Mouse (Mus musculus) hindbrain, embryonic 15.5 days (tissue): ENCODE data around the gene Tnpo3. TPM values are rescaled to one million over a fixed set of nuclear protein-coding genes. Genes with fewer than 3 reads are reported as not detected.
"Not testable (repeated sequence)": the region's sequence is repeated elsewhere in the genome, so short reads cannot be mapped to it uniquely, and the experiment has no call there.

Experiments
- ATAC-seq: fragments of 200-750 bp; cut with Nextera tagmentation; 2 replicates; pipeline ENCODE4 v1.8.0; 2017; ENCODE audit warnings: low read depth, moderate number of reproducible peaks, moderate TSS enrichment; ENCODE audit not compliant: low FRiP score
- H3K27ac ChIP-seq: fragments of 300-500 bp; sonication (generic); replicated peaks from 2 replicates; pipeline ENCODE4 v1.5.1; 2015; ENCODE audit warnings: mild to moderate bottlenecking, inconsistent platforms
- H3K27me3 ChIP-seq: fragments of 300-500 bp; sonication (generic); 2 replicates; pipeline ENCODE4 v1.6.1; 2015; ENCODE audit warnings: control low read depth, inconsistent platforms
- H3K36me3 ChIP-seq: fragments of 300-500 bp; sonication (generic); 2 replicates; pipeline ENCODE4 v1.6.1; 2015; ENCODE audit warnings: control low read depth, inconsistent platforms
- H3K4me1 ChIP-seq: fragments of 300-500 bp; sonication (generic); replicated peaks from 2 replicates; pipeline ENCODE4 v1.6.1; 2015; ENCODE audit warnings: control low read depth, inconsistent platforms
- H3K4me2 ChIP-seq: fragments of 300-500 bp; sonication (generic); 2 replicates; pipeline ENCODE4 v1.6.1; 2015; ENCODE audit warnings: moderate library complexity, mild to moderate bottlenecking, inconsistent platforms
- H3K4me3 ChIP-seq: fragments of 300-500 bp; sonication (generic); 2 replicates; pipeline ENCODE4 v1.5.1; 2015; ENCODE audit warnings: mild to moderate bottlenecking, inconsistent platforms
- H3K9ac ChIP-seq: fragments of 300-500 bp; sonication (generic); 2 replicates; pipeline ENCODE4 v1.6.1; 2015; ENCODE audit warnings: inconsistent platforms
- H3K9me3 ChIP-seq: fragments of 300-500 bp; sonication (generic); 2 replicates; pipeline ENCODE4 v1.6.1; 2016; ENCODE audit warnings: control low read depth, inconsistent platforms
- WGBS: fragments of 180-500 bp; shearing (Covaris S2); methylation state at CpG from one replicate; pipeline ENCODE4 v1.1.7; 2015; 5-methylcytosine and 5-hydroxymethylcytosine counted together
- polyA plus RNA-seq: library from polyadenylated mRNA; unstranded; fragments of >200 nt; fragmentation: Nextera tagmentation; extraction: Ambion mirVana; gene quantifications from 2 replicates; pipeline ENCODE4 v1.2.1, GENCODE M21; 2015

The Tnpo3 gene
- polyA plus RNA-seq, 1 experiment from 2014 or later: 85.5 TPM

DNA sequence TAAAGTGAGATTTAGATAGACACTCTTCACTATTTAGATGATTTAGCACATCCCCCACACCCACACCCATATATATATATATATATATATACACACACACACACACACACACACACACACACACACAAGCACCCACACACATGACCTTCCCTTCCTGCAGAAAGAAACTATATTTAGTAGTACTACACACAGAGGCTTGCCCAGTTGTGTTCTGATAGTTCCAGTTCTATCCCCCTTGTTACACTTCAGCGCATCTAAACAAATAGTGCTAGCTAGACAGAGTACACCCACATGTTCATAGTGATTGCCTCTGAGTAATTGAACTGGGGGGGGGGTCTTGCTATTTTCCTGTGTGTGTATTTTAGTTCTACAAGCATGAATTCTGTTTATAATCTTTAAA, 24.9 kb upstream of the Tnpo3 start:
- no peak overlapping the region for H3K9ac ChIP-seq
- H3K27ac ChIP-seq: no peak overlapping the region
- H3K4me1 ChIP-seq: no peaks in the 10 kb centered on the region; the same call in 1 of the 2 replicates
- H3K4me3 ChIP-seq: no peak overlapping the region
- H3K9me3 ChIP-seq: no peaks in the 10 kb centered on the region
- H3K4me2 ChIP-seq: no peak overlapping the region
- H3K36me3 ChIP-seq: no peaks in the 10 kb centered on the region
- no peak for ATAC-seq
- WGBS: 88% methylated on average over 1 of the region's 1 CpGs
- no peaks in the 10 kb centered on the region for H3K27me3 ChIP-seq

DNA sequence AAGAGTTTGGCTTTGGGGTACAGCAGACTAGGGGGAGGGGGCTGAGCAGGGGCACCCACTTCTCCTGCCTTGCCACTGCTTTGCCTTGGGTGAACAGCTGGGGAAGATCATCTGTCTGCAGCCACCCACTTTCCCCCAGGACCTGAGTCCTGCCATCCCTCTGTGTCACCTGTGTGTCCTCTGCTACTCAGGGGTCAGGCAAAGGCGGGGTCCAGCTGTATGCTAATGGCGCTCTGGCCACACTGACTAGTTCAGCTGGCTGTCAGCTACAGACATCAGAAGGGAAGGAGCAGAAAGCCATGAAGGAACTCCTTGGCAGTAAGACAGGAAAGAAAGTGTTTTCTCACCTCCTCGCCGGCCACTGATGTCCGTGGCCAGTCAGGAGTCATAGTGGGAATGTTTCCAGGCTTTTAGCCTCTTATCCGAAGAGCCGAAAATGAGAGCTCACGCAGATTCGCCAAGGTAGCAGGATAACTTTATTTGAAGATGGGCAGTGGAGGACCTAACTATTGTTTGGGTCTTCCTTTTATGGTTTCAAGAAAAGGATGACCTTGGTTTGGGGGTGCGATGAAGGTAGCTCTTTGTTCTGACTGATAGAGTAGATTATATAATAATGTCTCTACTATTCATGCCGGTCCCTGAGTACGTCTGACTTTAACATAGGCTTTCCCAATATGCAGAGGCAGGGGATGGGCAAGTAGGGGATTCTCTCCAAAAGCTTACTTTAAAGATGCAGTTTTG, 23.0 kb upstream of the Tnpo3 start:
- H3K4me3 ChIP-seq: no peak overlapping the region
- 54% methylated on average over 12 of the region's 12 CpGs for WGBS

GRCm38 (mm10) chr6:29631751-29632551, 22.3 kb upstream of the Tnpo3 start:
- Histone ChIP-seq H3K4me3 (no peak overlapping the region), H3K9ac (no peak overlapping the region), H3K27ac (no peak overlapping the region), H3K4me1 (no peaks in the 10 kb centered on the region; the same call in 1 of the 2 replicates), H3K4me2 (no peak overlapping the region), H3K27me3 (no peaks in the 10 kb centered on the region), H3K36me3 (no peaks in the 10 kb centered on the region), H3K9me3 (no peaks in the 10 kb centered on the region)
- no peak for ATAC-seq
- WGBS: 24% methylated on average over 10 of the region's 10 CpGs

More for the DNA sequence above, 23.0 kb upstream of the Tnpo3 start:
- H3K4me2 ChIP-seq: no peak overlapping the region
- no peaks in the 10 kb centered on the region for H3K36me3 ChIP-seq
- no peak overlapping the region for H3K27ac ChIP-seq
- no peaks in the 10 kb centered on the region for H3K27me3 ChIP-seq
- no peak for ATAC-seq
- no peak overlapping the region for H3K9ac ChIP-seq
- no peaks in the 10 kb centered on the region for H3K9me3 ChIP-seq
- no peaks in the 10 kb centered on the region; the same call in 1 of the 2 replicates for H3K4me1 ChIP-seq

GRCm38 (mm10) chr6:29630216-29630615, 20.5 kb upstream of the Tnpo3 start:
- H3K4me2 ChIP-seq: no peak overlapping the region
- H3K27me3 ChIP-seq: no peaks in the 10 kb centered on the region
- WGBS: 88% methylated on average over 1 of the region's 1 CpGs
- no peak overlapping the region for H3K9ac ChIP-seq
- ATAC-seq: no peak
- H3K4me3 ChIP-seq: no peak overlapping the region
- no peaks in the 10 kb centered on the region for H3K9me3 ChIP-seq
- no peaks in the 10 kb centered on the region for H3K36me3 ChIP-seq
- no peaks in the 10 kb centered on the region; the same call in 1 of the 2 replicates for H3K4me1 ChIP-seq
- H3K27ac ChIP-seq: no peak overlapping the region

- Histone ChIP-seq H3K4me2 (no peak overlapping the region), H3K9me3 (no peaks in the 10 kb centered on the region), H3K27ac (no peak overlapping the region), H3K36me3 (no peaks in the 10 kb centered on the region), H3K4me3 (no peak overlapping the region), H3K4me1 (no peaks in the 10 kb centered on the region; the same call in 1 of the 2 replicates), H3K9ac (no peak overlapping the region), H3K27me3 (no peaks in the 10 kb centered on the region)
- 85% methylated on average over 2 of the region's 2 CpGs for WGBS
- no peak for ATAC-seq
Observed at GRCm38 (mm10) chr6:29627756-29628155, 18.1 kb upstream of the Tnpo3 start.

- ATAC-seq: no peak
- WGBS: 90% methylated on average over 2 of the region's 2 CpGs
- H3K36me3 ChIP-seq: no peaks in the 10 kb centered on the region
Observed at GRCm38 (mm10) chr6:29623857-29624256, 14.2 kb upstream of the Tnpo3 start.

DNA sequence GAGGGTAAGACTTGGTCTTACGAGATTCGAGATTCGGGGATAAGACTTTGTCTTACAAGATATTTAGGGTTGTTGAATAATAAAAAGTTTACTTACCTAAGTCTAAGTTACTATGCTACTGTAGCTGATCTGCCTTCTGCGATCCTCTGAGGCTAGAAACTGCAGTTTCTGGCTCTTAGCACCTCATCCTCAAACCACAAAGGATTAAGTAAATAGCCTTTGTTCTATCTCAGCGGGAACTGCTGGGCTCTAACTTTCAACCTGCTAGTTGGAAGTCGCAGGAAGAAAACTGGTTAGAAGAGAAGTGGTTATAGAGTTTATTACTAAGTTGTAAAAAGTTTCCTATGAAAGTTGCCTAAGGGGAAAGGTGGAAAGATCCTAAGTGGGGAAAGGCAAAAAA, 12.6 kb upstream of the Tnpo3 start:
- H3K4me2 ChIP-seq: no peak overlapping the region

More at GRCm38 (mm10) chr6:29623857-29624256, 14.2 kb upstream of the Tnpo3 start:
- no peak overlapping the region for H3K4me3 ChIP-seq
- no peak overlapping the region for H3K9ac ChIP-seq
- H3K4me2 ChIP-seq: no peak overlapping the region
- H3K4me1 ChIP-seq: no peaks in the 10 kb centered on the region
- H3K27ac ChIP-seq: no peak overlapping the region
- H3K27me3 ChIP-seq: peaks cover 2% of the 10 kb centered on the region; the same call in 1 of the 2 replicates
- no peaks in the 10 kb centered on the region for H3K9me3 ChIP-seq

GRCm38 (mm10) chr6:29620840-29621543, 11.3 kb upstream of the Tnpo3 start:
- no peaks in the 10 kb centered on the region for H3K36me3 ChIP-seq
- no peak overlapping the region for H3K4me3 ChIP-seq
- no peak for ATAC-seq
- H3K4me2 ChIP-seq: no peak overlapping the region
- peaks cover 7% of the 10 kb centered on the region for H3K27me3 ChIP-seq
- H3K9me3 ChIP-seq: no peaks in the 10 kb centered on the region
- no peak overlapping the region for H3K9ac ChIP-seq
- H3K4me1 ChIP-seq: no peaks in the 10 kb centered on the region
- 70% methylated on average over 17 of the region's 17 CpGs for WGBS
- H3K27ac ChIP-seq: no peak overlapping the region

More for the DNA sequence above, 12.6 kb upstream of the Tnpo3 start:
- Histone ChIP-seq H3K27ac (no peak overlapping the region), H3K4me3 (no peak overlapping the region), H3K27me3 (peaks cover 6% of the 10 kb centered on the region; the same call in 1 of the 2 replicates), H3K36me3 (no peaks in the 10 kb centered on the region), H3K9ac (no peak overlapping the region), H3K4me1 (no peaks in the 10 kb centered on the region), H3K9me3 (no peaks in the 10 kb centered on the region)
- ATAC-seq: no peak
- WGBS: 54% methylated on average over 6 of the region's 6 CpGs

DNA sequence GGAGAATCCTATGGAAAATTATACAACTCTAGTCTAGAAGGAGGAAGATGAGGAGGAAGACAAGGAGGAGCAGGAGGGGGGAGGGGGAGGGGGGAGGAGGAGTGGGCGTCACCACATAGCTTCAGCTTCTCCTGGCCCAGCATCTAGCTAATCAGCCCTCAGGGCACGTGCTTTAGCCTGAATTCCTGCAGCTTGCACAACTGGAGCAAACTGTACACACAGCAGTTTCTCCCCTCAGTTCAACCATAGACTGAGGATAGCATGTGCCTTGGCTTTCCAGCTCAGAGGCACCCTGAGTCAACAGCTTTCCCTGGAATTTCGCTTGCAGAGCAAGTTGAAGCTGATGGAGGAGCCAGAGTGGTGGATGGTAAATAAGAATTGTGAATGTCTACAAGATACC, 10.5 kb upstream of the Tnpo3 start:
- H3K9ac ChIP-seq: no peak overlapping the region
- ATAC-seq: no peak
- WGBS: 66% methylated on average over 3 of the region's 3 CpGs
- no peak overlapping the region for H3K4me3 ChIP-seq
- no peak overlapping the region for H3K27ac ChIP-seq
- H3K4me2 ChIP-seq: no peak overlapping the region
- no peaks in the 10 kb centered on the region for H3K4me1 ChIP-seq
- no peaks in the 10 kb centered on the region for H3K9me3 ChIP-seq
- peaks cover 7% of the 10 kb centered on the region for H3K27me3 ChIP-seq
- H3K36me3 ChIP-seq: no peaks in the 10 kb centered on the region

DNA sequence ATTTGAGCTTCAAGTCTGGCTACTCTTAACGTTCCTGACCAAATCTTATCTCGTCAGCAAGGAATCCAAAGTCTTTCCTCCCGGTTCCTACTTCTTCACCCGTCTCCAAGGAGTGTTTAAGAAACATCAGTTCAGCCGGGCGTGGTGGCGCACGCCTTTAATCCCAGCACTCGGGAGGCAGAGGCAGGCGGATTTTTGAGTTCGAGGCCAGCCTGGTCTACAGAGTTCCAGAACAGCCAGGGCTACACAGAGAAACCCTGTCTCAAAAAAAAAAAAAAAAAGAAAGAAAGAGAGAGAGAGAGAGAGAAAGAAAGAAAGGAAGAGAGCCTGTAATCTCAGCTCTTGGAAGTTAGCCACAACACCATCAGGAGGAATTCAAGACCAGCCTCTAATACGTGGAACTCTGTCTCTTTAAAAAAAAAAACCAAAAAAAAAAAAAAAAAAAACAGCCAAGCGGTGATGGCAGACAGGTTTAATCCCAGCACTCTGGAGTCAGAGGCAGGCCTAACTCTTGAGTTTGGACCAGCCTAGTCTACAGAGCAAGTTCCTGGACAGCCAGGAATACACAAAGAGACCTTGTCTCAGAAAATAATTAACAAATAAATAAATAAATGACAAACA, 443 bp upstream of the Tnpo3 start:
- H3K9me3 ChIP-seq, H3K27me3 ChIP-seq, H3K36me3 ChIP-seq: not testable (repeated sequence)
- H3K4me2 ChIP-seq: peak overlapping the region; percentile 68
- ATAC-seq: peak; percentile 44; the same call in 1 of the 2 replicates
- peaks cover 25% of the 10 kb centered on the region for H3K4me1 ChIP-seq
- WGBS: 34% methylated on average over 13 of the region's 13 CpGs
- peak overlapping the region; percentile 97 for H3K27ac ChIP-seq
- peak overlapping the region; percentile 98 for H3K4me3 ChIP-seq
- peak overlapping the region; percentile 94 for H3K9ac ChIP-seq

- ATAC-seq: no peak
- Histone ChIP-seq H3K9ac (no peak overlapping the region), H3K36me3 (no peaks in the 10 kb centered on the region), H3K4me3 (no peak overlapping the region), H3K4me2 (no peak overlapping the region), H3K4me1 (peaks cover 3% of the 10 kb centered on the region; the same call in 1 of the 2 replicates), H3K9me3 (no peaks in the 10 kb centered on the region), H3K27me3 (no peaks in the 10 kb centered on the region), H3K27ac (no peak overlapping the region)
Observed at GRCm38 (mm10) chr6:29600188-29600587, 9.5 kb downstream of the Tnpo3 start.
